Mouse (Mus musculus): ENCODE measurements around the gene Dhrs3. TPM values are rescaled to one million over a fixed set of nuclear protein-coding genes. Genes with fewer than 3 reads are reported as not detected.
A peak's percentile ranks its signal among the peaks of the same experiment; 100 is the strongest.

Gene Dhrs3
- polyA plus RNA-seq, 1 experiment from 2014 or later, result 199 TPM

- Histone ChIP-seq H3K9ac (ENCODE audit: low read depth, low read length) (no peak overlapping the region), H3K4me3 (replicated peaks; ENCODE audit: low read depth, low read length) (no peak overlapping the region), H3K27me3 (ENCODE audit: insufficient read depth, low read length) (no peaks in the 10 kb centered on the region), H3K4me1 (replicated peaks; ENCODE audit: insufficient read depth, low read length) (peaks cover 13% of the 10 kb centered on the region; the same call in 1 of the 2 replicates), H3K27ac (peak overlapping the region; percentile 82), H3K36me3 (ENCODE audit: insufficient read depth, low read length) (peaks cover 20% of the 10 kb centered on the region), H3K9me3 (replicated peaks; ENCODE audit: low read length) (no peaks in the 10 kb centered on the region), H3K4me2 (ENCODE audit: low read length) (no peak overlapping the region)
- DNase-seq (ENCODE audit: low spot score), result peak; percentile 94
- no peak for TF ChIP-seq CTCF (IDR thresholded peaks at IDR 0.05; ENCODE audit: low read depth)
- WGBS, result 11% methylated on average over 10 of the region's 10 CpGs
- peak; percentile 79 for ATAC-seq (replicated peaks; ENCODE audit: low FRiP score, low read depth)
These were observed 37.7 kb downstream of the Dhrs3 start for GRCm38 (mm10) chr4:144930366-144930765.

DNA sequence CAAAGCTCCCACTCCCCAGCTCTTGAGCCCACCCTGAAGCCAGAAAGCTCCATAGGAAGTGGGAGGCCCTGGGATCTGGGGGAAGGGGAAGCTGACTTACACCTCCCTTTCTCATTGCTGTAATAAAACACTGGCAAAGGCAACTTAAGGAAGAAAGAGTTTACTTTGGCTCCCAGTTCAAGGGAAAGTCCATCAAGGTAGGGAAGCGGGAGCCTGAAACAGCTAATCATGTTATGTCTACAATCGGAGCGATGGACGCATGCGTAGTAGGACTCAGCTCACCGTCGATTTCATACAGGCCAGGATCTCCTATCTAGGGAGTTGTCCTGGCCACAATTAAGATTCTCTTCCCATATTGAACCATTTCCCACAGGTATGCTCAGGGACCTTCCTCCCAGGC, 38.5 kb downstream of the Dhrs3 start:
- 57% methylated on average over 7 of the region's 7 CpGs for WGBS
- ATAC-seq (replicated peaks; ENCODE audit: low FRiP score, low read depth) (no peak), DNase-seq (ENCODE audit: low spot score) (peak; percentile 46)
- no peaks in the 10 kb centered on the region for H3K9me3 ChIP-seq (replicated peaks; ENCODE audit: low read length)
- peaks cover 13% of the 10 kb centered on the region; the same call in 1 of the 2 replicates for H3K4me1 ChIP-seq (replicated peaks; ENCODE audit: insufficient read depth, low read length)
- H3K27me3 ChIP-seq (ENCODE audit: insufficient read depth, low read length), result no peaks in the 10 kb centered on the region
- no peak overlapping the region for H3K9ac ChIP-seq (ENCODE audit: low read depth, low read length)
- H3K4me2 ChIP-seq (ENCODE audit: low read length), result no peak overlapping the region
- TF ChIP-seq CTCF (IDR thresholded peaks at IDR 0.05; ENCODE audit: low read depth), result no peak
- H3K4me3 ChIP-seq (replicated peaks; ENCODE audit: low read depth, low read length), result no peak overlapping the region
- peak overlapping the region; percentile 82 for H3K27ac ChIP-seq
- H3K36me3 ChIP-seq (ENCODE audit: insufficient read depth, low read length), result peaks cover 19% of the 10 kb centered on the region

GRCm38 (mm10) chr4:144934501-144934900, 41.9 kb downstream of the Dhrs3 start:
- no peaks in the 10 kb centered on the region for H3K36me3 ChIP-seq (ENCODE audit: insufficient read depth, low read length)
- no peak for DNase-seq (ENCODE audit: low spot score)
- no peak overlapping the region for H3K4me2 ChIP-seq (ENCODE audit: low read length)
- H3K9ac ChIP-seq (ENCODE audit: low read depth, low read length), result no peak overlapping the region
- WGBS, result 15% methylated on average over 1 of the region's 1 CpGs
- no peak overlapping the region for H3K4me3 ChIP-seq (replicated peaks; ENCODE audit: low read depth, low read length)
- no peak for ATAC-seq (replicated peaks; ENCODE audit: low FRiP score, low read depth)
- no peak for TF ChIP-seq CTCF (IDR thresholded peaks at IDR 0.05; ENCODE audit: low read depth)
- H3K27me3 ChIP-seq (ENCODE audit: insufficient read depth, low read length), result no peaks in the 10 kb centered on the region
- no peak overlapping the region for H3K27ac ChIP-seq
- peaks cover 13% of the 10 kb centered on the region; the same call in 1 of the 2 replicates for H3K4me1 ChIP-seq (replicated peaks; ENCODE audit: insufficient read depth, low read length)
- no peaks in the 10 kb centered on the region for H3K9me3 ChIP-seq (replicated peaks; ENCODE audit: low read length)

- WGBS, result 81% methylated on average over 3 of the region's 3 CpGs
These were observed 44.0 kb downstream of the Dhrs3 start for GRCm38 (mm10) chr4:144936563-144937154.

DNA sequence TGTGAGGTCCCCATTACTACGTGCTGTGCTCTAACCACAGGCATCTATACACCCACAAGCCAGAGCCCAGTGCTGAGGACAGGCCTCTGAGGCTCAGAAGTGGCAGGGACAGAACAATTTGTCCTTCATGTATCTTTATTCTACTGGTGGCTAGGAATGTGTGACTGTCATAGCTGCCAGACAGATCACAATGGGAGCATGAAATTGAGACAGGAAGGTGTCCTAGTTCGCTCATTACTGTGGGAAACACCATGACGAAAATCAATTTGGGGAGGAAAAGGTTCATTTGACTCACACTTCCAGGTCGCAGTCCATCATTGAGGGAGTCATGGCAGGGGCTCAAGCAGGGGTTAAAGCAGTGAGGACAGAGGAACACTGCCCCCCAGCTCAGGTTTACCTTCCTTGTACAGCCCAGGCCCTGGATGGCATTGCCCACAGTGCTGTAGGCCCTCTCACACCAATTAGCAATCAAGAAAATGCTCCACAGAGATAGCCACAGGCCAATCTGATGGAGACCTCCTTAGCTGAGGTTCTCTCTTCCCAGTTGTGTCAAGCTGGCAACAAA, 47.3 kb downstream of the Dhrs3 start:
- peak overlapping the region; percentile 57 for H3K27ac ChIP-seq

More at GRCm38 (mm10) chr4:144936563-144937154, 44.0 kb downstream of the Dhrs3 start:
- TF ChIP-seq CTCF (IDR thresholded peaks at IDR 0.05; ENCODE audit: low read depth), result no peak
- no peak overlapping the region for H3K27ac ChIP-seq
- no peak for ATAC-seq (replicated peaks; ENCODE audit: low FRiP score, low read depth)
- H3K9ac ChIP-seq (ENCODE audit: low read depth, low read length), result no peak overlapping the region
- no peak overlapping the region for H3K4me2 ChIP-seq (ENCODE audit: low read length)
- H3K36me3 ChIP-seq (ENCODE audit: insufficient read depth, low read length), result no peaks in the 10 kb centered on the region
- no peak for DNase-seq (ENCODE audit: low spot score)
- peaks cover 8% of the 10 kb centered on the region; the same call in 1 of the 2 replicates for H3K4me1 ChIP-seq (replicated peaks; ENCODE audit: insufficient read depth, low read length)
- no peak overlapping the region for H3K4me3 ChIP-seq (replicated peaks; ENCODE audit: low read depth, low read length)
- no peaks in the 10 kb centered on the region for H3K27me3 ChIP-seq (ENCODE audit: insufficient read depth, low read length)
- H3K9me3 ChIP-seq (replicated peaks; ENCODE audit: low read length), result no peaks in the 10 kb centered on the region

DNA sequence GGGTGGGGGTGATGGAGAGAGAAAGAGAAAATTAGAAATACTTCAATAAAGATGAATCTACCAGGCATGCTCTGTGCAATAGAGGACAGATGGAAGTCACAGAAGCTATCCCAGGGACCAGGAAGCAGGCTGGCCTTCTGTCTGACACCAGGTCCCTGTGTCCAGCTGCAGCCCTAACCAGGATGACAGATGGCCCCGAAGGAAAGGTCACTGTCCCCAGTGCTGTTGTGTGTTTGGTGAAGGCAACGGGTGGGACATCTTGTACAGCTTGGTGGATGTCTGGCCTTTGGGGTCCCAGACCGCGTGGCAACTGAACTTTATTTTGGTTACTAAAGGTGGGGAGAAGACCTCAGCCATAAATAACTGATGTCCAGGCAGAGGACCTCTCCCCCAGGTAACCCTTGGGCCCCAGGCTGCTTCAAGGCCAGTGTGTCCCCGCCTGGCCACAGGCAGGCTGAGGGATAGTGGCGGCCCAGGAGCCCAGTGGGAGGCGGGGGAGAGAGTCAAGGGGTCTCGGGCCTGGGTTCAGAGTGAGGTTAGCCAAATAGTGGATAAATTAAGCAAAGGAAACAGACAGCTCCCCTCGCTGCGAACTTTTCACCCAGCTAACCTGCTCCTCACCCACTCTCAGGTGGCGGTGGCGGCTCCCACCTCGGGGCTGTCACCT, 48.3 kb downstream of the Dhrs3 start:
- H3K9me3 ChIP-seq (replicated peaks; ENCODE audit: low read length), result no peaks in the 10 kb centered on the region
- TF ChIP-seq CTCF (IDR thresholded peaks at IDR 0.05; ENCODE audit: low read depth), result no peak
- H3K4me2 ChIP-seq (ENCODE audit: low read length), result no peak overlapping the region
- H3K4me1 ChIP-seq (replicated peaks; ENCODE audit: insufficient read depth, low read length), result peaks cover 8% of the 10 kb centered on the region; the same call in 1 of the 2 replicates
- 0 out of 2 replicates have a peak overlapping the region, but pooled peaks have one; percentile 57 for H3K27ac ChIP-seq
- peak; percentile 45; the same call in 1 of the 2 replicates for ATAC-seq (replicated peaks; ENCODE audit: low FRiP score, low read depth)
- H3K4me3 ChIP-seq (replicated peaks; ENCODE audit: low read depth, low read length), result no peak overlapping the region
- H3K9ac ChIP-seq (ENCODE audit: low read depth, low read length), result no peak overlapping the region
- 26% methylated on average over 13 of the region's 13 CpGs for WGBS
- H3K36me3 ChIP-seq (ENCODE audit: insufficient read depth, low read length), result no peaks in the 10 kb centered on the region
- no peaks in the 10 kb centered on the region for H3K27me3 ChIP-seq (ENCODE audit: insufficient read depth, low read length)
- DNase-seq (ENCODE audit: low spot score), result peak; percentile 49

More for the DNA sequence above, 47.3 kb downstream of the Dhrs3 start:
- H3K9ac ChIP-seq (ENCODE audit: low read depth, low read length), result no peak overlapping the region
- 41% methylated on average over 4 of the region's 4 CpGs for WGBS
- DNase-seq (ENCODE audit: low spot score), result peak; percentile 61
- TF ChIP-seq CTCF (IDR thresholded peaks at IDR 0.05; ENCODE audit: low read depth), result peak; percentile 9; the same call in 1 of the 2 replicates
- no peaks in the 10 kb centered on the region for H3K36me3 ChIP-seq (ENCODE audit: insufficient read depth, low read length)
- no peak overlapping the region for H3K4me2 ChIP-seq (ENCODE audit: low read length)
- H3K4me3 ChIP-seq (replicated peaks; ENCODE audit: low read depth, low read length), result no peak overlapping the region
- H3K27me3 ChIP-seq (ENCODE audit: insufficient read depth, low read length), result no peaks in the 10 kb centered on the region
- ATAC-seq (replicated peaks; ENCODE audit: low FRiP score, low read depth), result peak; percentile 29; the same call in 1 of the 2 replicates
- peaks cover 8% of the 10 kb centered on the region; the same call in 1 of the 2 replicates for H3K4me1 ChIP-seq (replicated peaks; ENCODE audit: insufficient read depth, low read length)
- H3K9me3 ChIP-seq (replicated peaks; ENCODE audit: low read length), result no peaks in the 10 kb centered on the region

Data from kidney, postnatal 0 days (tissue).